ENCODE assay signal across 8 mouse cellular contexts in genomic region chr4:127021151-127021945, GRCm38 (mm10). TPM values are rescaled to one million over a fixed set of nuclear protein-coding genes. Genes with fewer than 3 reads are reported as not detected.
DNase-seq lines count a peak whose midpoint lies in the region; ATAC-seq and TF ChIP-seq lines count a peak whose summit lies in the region.

TSS of gene Sfpq (plus strand) at chr4:127021324.

- peak within 1 kb of the TSS; percentile 100 for H3K9ac ChIP-seq in ES-Bruce4 (ENCODE audit: low read depth, poor library complexity, severe bottlenecking)
- peak within 1 kb of the TSS; percentile 100 for H3K9ac ChIP-seq in forebrain, embryonic 13.5 days
- peak within 1 kb of the TSS; percentile 99 for H3K9ac ChIP-seq in liver, postnatal 0 days (replicated peaks)
- peak within 1 kb of the TSS; percentile 100 for H3K9ac ChIP-seq in neural tube, embryonic 14.5 days (replicated peaks; ENCODE audit: low read depth, low read length)

- 0 out of 2 replicates have a peak, but pooled peaks have one; percentile 18 for TF ChIP-seq EP300 in ES-Bruce4 (IDR thresholded peaks at IDR 0.05; ENCODE audit: insufficient read depth, low read depth, low read length)
- 0 out of 2 replicates have a peak, but pooled peaks have one; percentile 1 for TF ChIP-seq EP300 in liver, postnatal 0 days (IDR thresholded peaks at IDR 0.05; ENCODE audit: low read depth)

- ATAC-seq in cerebellum, adult (ENCODE audit: insufficient number of reproducible peaks, low FRiP score, low TSS enrichment): peak; percentile 92
- peak; percentile 97 for ATAC-seq in forebrain, embryonic 13.5 days
- ATAC-seq in liver, postnatal 0 days: peak; percentile 93
- peak; percentile 95 for ATAC-seq in neural tube, embryonic 14.5 days (ENCODE audit: low read depth)

- no peaks in the 10 kb centered on the region for H3K9me3 ChIP-seq in ES-Bruce4 (replicated peaks; ENCODE audit: control insufficient read depth, insufficient read depth, low read length, poor library complexity, severe bottlenecking)
- H3K9me3 ChIP-seq in forebrain, embryonic 13.5 days (replicated peaks): no peaks in the 10 kb centered on the region
- H3K9me3 ChIP-seq in liver, postnatal 0 days (ENCODE audit: low read length): no peaks in the 10 kb centered on the region
- H3K9me3 ChIP-seq in neural tube, embryonic 14.5 days (ENCODE audit: control insufficient read depth, low read length): no peaks in the 10 kb centered on the region

- peak; percentile 99 for TF ChIP-seq POLR2A in ES-Bruce4 (IDR thresholded peaks at IDR 0.05; ENCODE audit: insufficient read depth, low read length)

- WGBS in forebrain, embryonic 13.5 days: under 1% methylated on average over 50 of the region's 87 CpGs
- WGBS in large intestine, adult 2 months: under 1% methylated on average over 65 of the region's 87 CpGs
- WGBS in liver, postnatal 0 days (ENCODE audit: insufficient replicate concordance): 2% methylated on average over 45 of the region's 87 CpGs
- under 1% methylated on average over 63 of the region's 87 CpGs for WGBS in neural tube, embryonic 14.5 days

- no peaks in the 10 kb centered on the region for H3K27me3 ChIP-seq in ES-Bruce4 (ENCODE audit: control insufficient read depth, insufficient read depth, low read length, poor library complexity, severe bottlenecking)
- no peaks in the 10 kb centered on the region for H3K27me3 ChIP-seq in forebrain, embryonic 13.5 days
- no peaks in the 10 kb centered on the region for H3K27me3 ChIP-seq in liver, postnatal 0 days (ENCODE audit: insufficient read depth, low read length)
- H3K27me3 ChIP-seq in neural tube, embryonic 14.5 days (ENCODE audit: control insufficient read depth, insufficient read depth, low read length): no peaks in the 10 kb centered on the region; the same call in 1 of the 2 replicates

- H3K36me3 ChIP-seq in ES-Bruce4 (ENCODE audit: control insufficient read depth, insufficient read depth, low read length, poor library complexity, severe bottlenecking): peaks cover 42% of the 10 kb centered on the region
- H3K36me3 ChIP-seq in forebrain, embryonic 13.5 days (ENCODE audit: poor library complexity, severe bottlenecking): peaks cover 36% of the 10 kb centered on the region
- peaks cover 34% of the 10 kb centered on the region for H3K36me3 ChIP-seq in liver, postnatal 0 days (replicated peaks; ENCODE audit: insufficient read depth, low read length)
- peaks cover 28% of the 10 kb centered on the region for H3K36me3 ChIP-seq in neural tube, embryonic 14.5 days (ENCODE audit: control insufficient read depth, insufficient read depth, low read length)

- intact Hi-C loops in heart, postnatal 10 days (cut with DNase I): no loop called here

- no peaks in the 10 kb centered on the region for H3K4me1 ChIP-seq in ES-Bruce4 (ENCODE audit: control insufficient read depth, insufficient read depth, low read length)
- peaks cover 32% of the 10 kb centered on the region for H3K4me1 ChIP-seq in forebrain, embryonic 13.5 days
- peaks cover 13% of the 10 kb centered on the region for H3K4me1 ChIP-seq in liver, postnatal 0 days (ENCODE audit: insufficient read depth)
- H3K4me1 ChIP-seq in neural tube, embryonic 14.5 days (ENCODE audit: control insufficient read depth, insufficient read depth, low read length): peaks cover 16% of the 10 kb centered on the region

- H3K4me3 ChIP-seq in ES-Bruce4 (ENCODE audit: low read depth, low read length): peak within 1 kb of the TSS; percentile 92
- peak within 1 kb of the TSS; percentile 83 for H3K4me3 ChIP-seq in forebrain, embryonic 13.5 days
- H3K4me3 ChIP-seq in liver, postnatal 0 days (ENCODE audit: low read depth, low read length): peak within 1 kb of the TSS; percentile 97
- H3K4me3 ChIP-seq in neural tube, embryonic 14.5 days (ENCODE audit: low read depth, low read length): peak within 1 kb of the TSS; percentile 98

- TF ChIP-seq CTCF in ES-Bruce4 (IDR thresholded peaks at IDR 0.05; ENCODE audit: low read depth, low read length): no peak
- no peak for TF ChIP-seq CTCF in liver, postnatal 0 days (IDR thresholded peaks at IDR 0.05; ENCODE audit: low read depth)

- peak; percentile 99 to 100 for DNase-seq in heart, postnatal 10 days
- DNase-seq in large intestine, adult 2 months (ENCODE audit: low read depth, low spot score): peak; percentile 98
- peak; percentile 98 for DNase-seq in liver, postnatal 0 days
- DNase-seq in testis, postnatal 10 days (ENCODE audit: low spot score): peak; percentile 99

- peak within 1 kb of the TSS; percentile 81 for H3K27ac ChIP-seq in ES-Bruce4 (ENCODE audit: insufficient read depth, low read length)
- peak within 1 kb of the TSS; percentile 98 for H3K27ac ChIP-seq in forebrain, embryonic 13.5 days
- H3K27ac ChIP-seq in liver, postnatal 0 days (ENCODE audit: low read depth): peak within 1 kb of the TSS; percentile 98
- peak within 1 kb of the TSS; percentile 99 for H3K27ac ChIP-seq in neural tube, embryonic 14.5 days (ENCODE audit: low read depth, low read length)

- H3K4me2 ChIP-seq in forebrain, embryonic 13.5 days: peak within 1 kb of the TSS; percentile 97
- H3K4me2 ChIP-seq in liver, postnatal 0 days (ENCODE audit: low read depth, low read length): peak within 1 kb of the TSS; percentile 93
- H3K4me2 ChIP-seq in neural tube, embryonic 14.5 days (ENCODE audit: low read depth, low read length): peak within 1 kb of the TSS; percentile 59

RNA-seq across cellular contexts. Expression of gene Sfpq, which starts in this region (rescaled TPM):
- 827 and 868 TPM in 2 replicates for polyA plus RNA-seq in ES-Bruce4 (2011; ENCODE audit: insufficient read depth, insufficient read length, low read depth, missing spikeins)
- polyA plus RNA-seq in forebrain, embryonic 13.5 days (2015; fragmentation: Nextera tagmentation; extraction: Ambion mirVana): 120 and 122 TPM in 2 replicates
- total RNA-seq in heart, postnatal 10 days (2021): 100 to 1,000 TPM; 162 to 166 TPM
- polyA plus RNA-seq in large intestine, adult 2 months (2012; rRNA removed): 13.4 and 23.3 TPM in 2 replicates
- polyA plus RNA-seq in liver, postnatal 0 days (2015; fragmentation: Nextera tagmentation; extraction: Ambion mirVana): 26.2 and 32.2 TPM in 2 replicates
- polyA plus RNA-seq in neural tube, embryonic 14.5 days (2014; fragmentation: Nextera tagmentation; extraction: Ambion mirVana): 104 and 110 TPM in 2 replicates

Comparison
In these comparisons a context has a peak if more than half of its experiments do, and no peak if none do; other contexts are left out.
1. Peak in every context shown above with its lines: DNase-seq, ATAC-seq, H3K4me3 ChIP-seq and H3K27ac ChIP-seq.